Mouse (Mus musculus): Measurements from ENCODE around the gene Usp6nl. TPM values are rescaled to one million over a fixed set of nuclear protein-coding genes. Genes with fewer than 3 reads are reported as not detected.

Gene Usp6nl
- polyA plus RNA-seq, 1 experiment from 2014 or later = 8.6 TPM

DNA sequence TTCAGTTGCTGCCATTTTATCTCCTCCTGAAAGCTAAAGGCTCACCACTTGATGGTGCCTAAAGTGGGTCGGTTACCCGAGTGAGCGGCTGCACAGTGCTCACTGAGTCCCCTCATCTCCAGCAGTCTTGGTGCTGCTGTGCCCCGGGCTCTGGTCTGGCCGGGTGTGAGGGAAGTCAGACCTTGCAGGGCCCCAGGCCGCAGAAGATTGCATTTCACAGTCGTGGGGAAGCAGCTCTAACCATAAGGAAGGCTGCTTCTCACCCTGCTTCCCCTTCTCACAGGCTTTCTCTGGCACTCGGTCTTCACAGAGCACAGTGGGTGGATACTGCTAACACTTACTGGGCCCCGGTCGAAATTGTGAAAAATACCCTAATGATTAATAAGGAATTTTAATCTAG lies 119.8 kb downstream of the Usp6nl start:
- no peak overlapping the region for H3K4me3 ChIP-seq
- H3K36me3 ChIP-seq = peaks cover 49% of the 10 kb centered on the region
- no peak for ATAC-seq (ENCODE audit: low FRiP score, low read depth)
- WGBS = 77% methylated on average over 10 of the region's 10 CpGs
- H3K4me1 ChIP-seq = no peaks in the 10 kb centered on the region
- H3K27me3 ChIP-seq = no peaks in the 10 kb centered on the region
- H3K27ac ChIP-seq = no peak overlapping the region
- H3K9me3 ChIP-seq = no peaks in the 10 kb centered on the region
- no peak overlapping the region for H3K4me2 ChIP-seq (replicated peaks)
- peak overlapping the region; percentile 31; the same call in 1 of the 2 replicates for H3K9ac ChIP-seq

DNA sequence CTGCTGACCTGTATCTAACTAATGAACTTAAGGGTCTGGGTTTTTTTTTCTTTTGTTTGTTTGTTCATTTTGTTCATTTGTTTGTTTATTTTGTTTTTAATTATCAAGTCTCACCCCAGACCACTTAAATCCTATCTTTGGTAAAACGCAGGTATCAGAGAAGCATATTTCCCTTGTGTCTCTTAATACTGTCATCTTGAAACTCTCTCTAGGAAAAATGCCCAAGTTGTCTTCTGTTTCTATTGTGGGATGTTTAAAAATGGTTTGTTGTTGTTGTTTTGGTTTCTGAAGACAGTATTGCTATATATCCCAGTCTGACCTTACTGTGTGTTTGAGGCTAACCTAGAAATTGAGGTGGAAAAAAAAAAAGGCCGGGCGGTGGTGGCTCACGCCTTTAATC lies 121.5 kb downstream of the Usp6nl start:
- no peaks in the 10 kb centered on the region for H3K9me3 ChIP-seq
- no peak overlapping the region for H3K4me2 ChIP-seq (replicated peaks)
- no peak overlapping the region for H3K27ac ChIP-seq
- no peaks in the 10 kb centered on the region for H3K4me1 ChIP-seq
- no peak for ATAC-seq (ENCODE audit: low FRiP score, low read depth)
- no peak overlapping the region for H3K9ac ChIP-seq
- WGBS = 95% methylated on average over 4 of the region's 4 CpGs
- no peak overlapping the region for H3K4me3 ChIP-seq
- H3K36me3 ChIP-seq = peaks cover 42% of the 10 kb centered on the region
- H3K27me3 ChIP-seq = no peaks in the 10 kb centered on the region

DNA sequence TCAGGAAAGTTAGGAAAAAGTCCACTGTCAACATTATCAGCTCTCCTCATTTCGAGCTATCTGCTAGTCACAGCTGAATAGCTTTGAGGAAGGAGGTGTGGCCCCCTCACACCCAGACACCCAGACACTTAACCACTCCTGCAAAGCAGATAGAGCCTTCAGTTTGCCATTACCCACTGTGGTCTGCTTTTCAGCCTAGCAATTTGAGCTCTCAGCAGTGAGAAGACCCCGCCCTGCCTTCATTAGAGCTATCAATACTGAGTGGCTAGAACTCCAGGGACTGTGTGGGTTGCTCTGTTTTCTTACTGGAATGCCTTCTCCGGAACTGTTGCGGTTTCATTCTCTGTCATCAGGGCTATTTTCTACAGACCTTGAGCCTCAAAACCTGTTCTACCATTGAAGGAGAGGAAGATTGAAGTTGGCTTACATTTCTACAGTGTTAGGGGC lies 122.3 kb downstream of the Usp6nl start:
- 60% methylated on average over 4 of the region's 4 CpGs for WGBS
- Histone ChIP-seq H3K36me3 (peaks cover 42% of the 10 kb centered on the region), H3K27me3 (no peaks in the 10 kb centered on the region), H3K27ac (no peak overlapping the region), H3K4me2 (replicated peaks) (no peak overlapping the region), H3K9ac (no peak overlapping the region), H3K4me1 (peaks cover 5% of the 10 kb centered on the region), H3K4me3 (no peak overlapping the region), H3K9me3 (no peaks in the 10 kb centered on the region)
- no peak for ATAC-seq (ENCODE audit: low FRiP score, low read depth)

DNA sequence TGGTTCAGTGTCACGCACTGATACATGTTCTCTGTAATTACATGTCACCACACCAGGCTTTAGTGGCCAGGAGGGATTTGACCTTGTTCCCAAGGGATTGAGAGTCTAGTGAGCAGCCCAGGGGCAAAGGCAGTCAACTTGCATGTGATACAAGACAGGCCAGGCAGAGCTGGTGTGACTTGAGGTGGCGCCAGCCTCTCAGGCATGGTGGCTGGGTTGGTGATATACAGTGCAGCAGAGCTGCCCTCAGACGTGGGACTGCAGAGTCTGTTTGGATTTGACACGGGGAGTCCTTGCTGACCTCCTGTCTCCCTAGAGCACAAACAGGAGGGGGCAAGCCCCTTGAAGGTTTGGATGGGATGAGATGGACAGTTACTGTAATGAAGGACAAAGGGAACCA lies 123.4 kb downstream of the Usp6nl start:
- Histone ChIP-seq H3K4me1 (peaks cover 9% of the 10 kb centered on the region), H3K27me3 (no peaks in the 10 kb centered on the region), H3K4me3 (no peak overlapping the region), H3K9me3 (no peaks in the 10 kb centered on the region), H3K36me3 (peaks cover 32% of the 10 kb centered on the region), H3K4me2 (replicated peaks) (no peak overlapping the region), H3K9ac (no peak overlapping the region), H3K27ac (no peak overlapping the region)
- 81% methylated on average over 4 of the region's 4 CpGs for WGBS
- no peak for ATAC-seq (ENCODE audit: low FRiP score, low read depth)

DNA sequence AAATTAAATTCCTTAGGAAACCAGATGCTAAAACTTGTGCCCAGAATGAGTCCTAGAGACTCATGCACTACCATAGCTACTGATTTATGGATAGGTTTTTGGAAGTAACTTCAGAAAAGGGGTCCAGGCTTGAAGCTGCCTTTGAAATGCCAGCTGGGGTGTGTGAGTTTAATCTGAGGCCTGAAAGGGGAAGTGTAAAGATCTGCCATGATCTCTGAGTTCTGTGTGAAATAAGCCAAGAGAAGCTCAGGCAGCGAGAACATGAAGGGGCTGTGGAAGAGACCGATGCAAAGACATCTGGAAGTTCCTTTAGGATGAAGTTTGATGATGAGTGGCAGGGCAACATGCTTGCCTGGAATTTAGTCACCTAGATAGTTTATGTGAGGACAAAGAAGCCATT lies 126.4 kb downstream of the Usp6nl start:
- 67% methylated on average over 2 of the region's 2 CpGs for WGBS
- H3K27me3 ChIP-seq = no peaks in the 10 kb centered on the region

DNA sequence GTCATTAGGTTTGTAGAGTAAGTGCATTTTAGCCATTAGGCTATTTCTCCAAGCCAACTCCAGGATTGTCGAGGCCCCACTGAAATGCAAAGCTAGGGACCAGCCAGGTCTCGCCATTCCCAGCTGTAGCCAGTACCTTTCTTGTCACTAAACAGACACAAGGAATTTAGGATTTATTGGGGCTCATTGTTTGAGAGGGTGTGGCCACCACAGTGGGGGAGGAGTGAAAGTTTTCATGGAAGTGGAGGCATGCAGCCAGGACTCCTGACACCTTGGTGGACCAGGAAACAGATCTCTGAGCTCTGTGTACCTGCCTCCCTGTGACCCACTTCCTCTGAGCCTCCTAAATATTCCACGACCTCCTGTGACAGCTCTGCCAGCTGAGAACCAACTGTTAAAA lies 127.2 kb downstream of the Usp6nl start:
- Histone ChIP-seq H3K27me3 (no peaks in the 10 kb centered on the region), H3K36me3 (peaks cover 14% of the 10 kb centered on the region; the same call in 1 of the 2 replicates), H3K4me2 (replicated peaks) (no peak overlapping the region), H3K9me3 (no peaks in the 10 kb centered on the region), H3K4me3 (no peak overlapping the region), H3K9ac (no peak overlapping the region), H3K27ac (no peak overlapping the region), H3K4me1 (peaks cover 11% of the 10 kb centered on the region)
- WGBS = 49% methylated on average over 3 of the region's 3 CpGs
- no peak for ATAC-seq (ENCODE audit: low FRiP score, low read depth)

More for the DNA sequence above, 126.4 kb downstream of the Usp6nl start:
- peaks cover 9% of the 10 kb centered on the region for H3K4me1 ChIP-seq
- no peak overlapping the region for H3K27ac ChIP-seq
- H3K36me3 ChIP-seq = peaks cover 16% of the 10 kb centered on the region; the same call in 1 of the 2 replicates
- ATAC-seq (ENCODE audit: low FRiP score, low read depth) = no peak
- no peak overlapping the region for H3K9ac ChIP-seq
- H3K4me3 ChIP-seq = no peak overlapping the region
- H3K9me3 ChIP-seq = no peaks in the 10 kb centered on the region
- no peak overlapping the region for H3K4me2 ChIP-seq (replicated peaks)

DNA sequence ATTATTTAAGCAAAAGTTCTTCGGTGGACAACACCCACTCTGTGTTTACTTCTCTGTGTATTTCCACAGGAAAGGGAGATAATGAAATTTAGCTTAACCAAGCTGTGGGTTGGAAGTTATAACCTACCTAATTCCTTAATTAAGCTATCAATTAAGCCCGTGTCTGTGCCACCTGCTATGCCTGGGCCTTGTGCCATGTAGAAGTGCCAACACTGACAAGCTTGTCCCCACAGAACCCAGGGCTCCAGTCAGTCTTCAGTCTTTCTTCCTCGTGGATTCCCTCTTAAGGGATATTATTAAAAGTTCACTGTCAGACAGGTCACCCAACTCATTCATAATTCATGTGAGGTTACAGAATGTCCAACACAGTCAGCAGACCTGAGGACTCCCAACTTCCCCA lies 128.1 kb downstream of the Usp6nl start:
- Histone ChIP-seq H3K4me2 (replicated peaks) (no peak overlapping the region), H3K27me3 (no peaks in the 10 kb centered on the region), H3K4me1 (peaks cover 18% of the 10 kb centered on the region), H3K9me3 (no peaks in the 10 kb centered on the region), H3K4me3 (no peak overlapping the region), H3K9ac (no peak overlapping the region), H3K27ac (no peak overlapping the region), H3K36me3 (peaks cover 5% of the 10 kb centered on the region; the same call in 1 of the 2 replicates)
- WGBS = 86% methylated on average over 3 of the region's 3 CpGs
- no peak for ATAC-seq (ENCODE audit: low FRiP score, low read depth)

DNA sequence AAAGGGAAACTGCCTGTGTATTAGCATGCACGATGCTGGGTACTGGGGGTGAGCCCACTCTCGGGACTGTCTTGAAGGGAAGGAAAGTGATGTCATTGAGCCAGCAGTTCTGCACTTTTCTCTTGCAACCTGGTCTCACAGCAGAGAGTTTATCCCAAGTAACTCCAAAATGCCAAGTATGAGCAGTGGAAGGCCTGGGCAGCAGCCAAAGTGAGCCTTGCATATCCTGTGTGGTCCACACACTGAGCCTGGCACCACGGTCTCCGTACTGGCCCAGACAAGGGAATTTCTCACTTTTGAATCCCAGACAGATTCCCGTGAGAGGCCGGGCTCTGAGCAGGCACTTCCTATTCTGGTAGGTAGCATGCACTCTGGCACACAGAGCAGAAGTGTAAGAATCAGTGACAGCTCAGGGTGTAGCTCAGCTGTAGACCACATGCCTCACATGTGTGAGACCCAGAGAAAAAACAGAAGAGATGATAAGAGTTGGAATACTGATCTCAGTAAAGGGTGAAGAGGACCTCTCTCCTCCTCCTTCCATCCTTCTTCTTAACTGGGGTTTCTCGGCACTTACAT lies 132.6 kb downstream of the Usp6nl start:
- WGBS = 49% methylated on average over 7 of the region's 7 CpGs
- no peaks in the 10 kb centered on the region for H3K9me3 ChIP-seq
- no peak for ATAC-seq (ENCODE audit: low FRiP score, low read depth)
- H3K36me3 ChIP-seq = no peaks in the 10 kb centered on the region
- H3K4me1 ChIP-seq = peaks cover 21% of the 10 kb centered on the region
- no peaks in the 10 kb centered on the region for H3K27me3 ChIP-seq
- no peak overlapping the region for H3K9ac ChIP-seq
- no peak overlapping the region for H3K4me2 ChIP-seq (replicated peaks)
- H3K27ac ChIP-seq = no peak overlapping the region
- no peak overlapping the region for H3K4me3 ChIP-seq

DNA sequence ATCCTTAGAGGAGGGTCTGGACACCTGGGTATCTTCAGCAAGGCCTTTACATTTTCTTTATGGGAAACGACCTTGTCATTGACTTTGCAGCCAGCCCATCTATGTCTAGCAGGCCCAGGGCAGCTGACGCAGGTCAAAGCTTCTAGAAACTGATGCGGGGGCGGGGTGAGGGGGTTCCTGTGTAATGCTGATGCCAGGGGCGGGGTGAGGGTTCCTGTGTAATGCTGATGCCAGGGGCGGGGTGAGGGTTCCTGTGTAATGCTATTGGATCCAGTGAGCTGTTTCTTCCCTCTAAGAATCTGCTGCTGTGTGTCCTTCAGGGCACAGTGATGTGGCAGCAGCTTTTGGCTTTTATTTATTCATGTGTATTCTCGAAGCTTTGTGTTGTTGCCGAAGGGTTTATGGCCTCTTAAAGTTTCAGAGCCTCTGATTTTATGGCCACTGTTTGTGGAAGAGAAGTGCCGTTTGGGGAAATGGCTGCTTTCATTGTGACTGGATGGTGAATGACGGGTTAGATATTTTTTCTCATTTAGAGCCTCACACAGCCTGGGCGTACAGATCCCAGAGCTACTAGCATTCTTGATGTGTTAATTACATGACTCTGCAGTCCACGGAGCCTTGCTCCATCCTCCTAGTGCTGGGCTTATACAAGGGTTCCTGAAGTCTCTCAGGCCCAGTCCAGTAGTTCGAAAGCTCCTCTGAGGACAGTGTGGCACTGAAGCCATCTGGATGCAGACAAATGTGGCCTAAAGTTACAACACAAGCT lies 137.0 kb downstream of the Usp6nl start:
- ATAC-seq (ENCODE audit: low FRiP score, low read depth) = no peak
- Histone ChIP-seq H3K4me2 (replicated peaks) (no peak overlapping the region), H3K27ac (no peak overlapping the region), H3K9ac (no peak overlapping the region), H3K4me1 (peaks cover 28% of the 10 kb centered on the region), H3K36me3 (no peaks in the 10 kb centered on the region), H3K9me3 (no peaks in the 10 kb centered on the region), H3K4me3 (no peak overlapping the region), H3K27me3 (no peaks in the 10 kb centered on the region)
- 26% methylated on average over 13 of the region's 13 CpGs for WGBS

DNA sequence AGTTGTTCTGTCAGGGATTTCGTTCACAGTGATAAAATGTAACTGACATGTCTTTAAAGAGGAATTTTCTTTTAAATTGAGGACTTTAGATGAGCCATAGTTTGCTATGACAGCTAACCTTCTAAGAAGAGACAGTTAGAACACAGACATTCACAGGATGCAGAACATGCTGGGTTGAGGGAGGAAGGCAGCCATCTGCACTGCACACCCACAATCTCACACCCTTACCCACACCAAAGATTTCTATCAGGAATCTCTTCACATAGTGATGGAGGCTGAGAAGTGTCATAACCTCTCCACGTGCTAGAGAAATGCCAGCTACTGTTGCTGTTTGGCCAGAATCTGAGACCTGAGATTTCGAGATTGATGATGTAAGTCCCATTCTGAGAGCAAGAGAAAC lies 139.8 kb downstream of the Usp6nl start:
- Histone ChIP-seq H3K36me3 (no peaks in the 10 kb centered on the region), H3K9me3 (no peaks in the 10 kb centered on the region), H3K27ac (no peak overlapping the region), H3K4me3 (no peak overlapping the region), H3K27me3 (no peaks in the 10 kb centered on the region), H3K9ac (no peak overlapping the region), H3K4me2 (replicated peaks) (no peak overlapping the region), H3K4me1 (peaks cover 35% of the 10 kb centered on the region)
- ATAC-seq (ENCODE audit: low FRiP score, low read depth) = no peak
- 84% methylated on average over 3 of the region's 3 CpGs for WGBS

DNA sequence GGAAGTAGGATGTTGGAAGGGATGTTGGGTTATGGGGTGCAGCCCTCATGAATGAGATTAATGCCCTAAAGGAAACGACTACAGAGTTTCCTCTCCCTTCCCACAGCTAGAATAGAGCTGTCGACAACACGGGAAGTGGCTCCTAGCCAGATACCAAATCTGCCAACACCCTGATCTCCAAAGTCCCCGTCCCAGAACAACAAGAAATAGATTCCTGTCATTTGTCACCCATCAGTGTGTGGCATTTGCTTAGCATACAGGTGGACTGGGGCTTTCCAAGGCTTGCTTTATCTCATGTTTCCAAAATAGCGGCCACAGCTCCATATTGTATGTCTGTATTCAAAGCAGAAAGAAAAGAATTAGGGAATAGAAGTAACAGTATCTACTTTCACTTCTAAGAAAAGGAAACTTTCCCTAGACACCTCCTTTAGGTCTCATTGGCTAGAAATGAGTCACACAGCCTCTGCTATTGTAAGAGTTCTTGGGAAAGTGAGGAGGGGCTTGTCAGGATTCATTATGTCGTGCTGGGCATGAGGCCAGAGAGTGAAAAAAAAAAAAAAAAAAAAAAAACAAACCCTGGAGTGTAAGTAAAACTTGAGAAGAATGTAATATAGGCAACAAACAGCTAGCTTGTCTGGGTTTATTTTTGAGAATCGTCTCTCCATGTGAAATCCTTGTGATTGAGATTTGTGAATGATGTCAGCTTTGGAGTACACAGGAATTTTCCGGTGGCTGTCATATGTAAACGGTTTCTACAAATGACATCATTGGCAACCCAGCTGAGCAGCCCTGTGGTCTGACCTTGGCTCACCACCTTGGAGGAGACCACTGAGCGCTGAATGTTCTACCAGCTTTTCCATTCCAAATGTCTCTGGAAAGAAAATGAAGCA lies 141.6 kb downstream of the Usp6nl start:
- H3K4me3 ChIP-seq = no peak overlapping the region
- H3K27ac ChIP-seq = peak overlapping the region; percentile 59; the same call in 1 of the 2 replicates
- no peak overlapping the region for H3K9ac ChIP-seq
- 45% methylated on average over 10 of the region's 10 CpGs for WGBS
- 0 out of 2 replicates have a peak overlapping the region, but pooled peaks have one; percentile 7 for H3K4me2 ChIP-seq (replicated peaks)
- no peaks in the 10 kb centered on the region for H3K27me3 ChIP-seq
- peak; percentile 79 for ATAC-seq (ENCODE audit: low FRiP score, low read depth)
- no peaks in the 10 kb centered on the region for H3K36me3 ChIP-seq
- H3K4me1 ChIP-seq = peaks cover 34% of the 10 kb centered on the region
- H3K9me3 ChIP-seq = no peaks in the 10 kb centered on the region

DNA sequence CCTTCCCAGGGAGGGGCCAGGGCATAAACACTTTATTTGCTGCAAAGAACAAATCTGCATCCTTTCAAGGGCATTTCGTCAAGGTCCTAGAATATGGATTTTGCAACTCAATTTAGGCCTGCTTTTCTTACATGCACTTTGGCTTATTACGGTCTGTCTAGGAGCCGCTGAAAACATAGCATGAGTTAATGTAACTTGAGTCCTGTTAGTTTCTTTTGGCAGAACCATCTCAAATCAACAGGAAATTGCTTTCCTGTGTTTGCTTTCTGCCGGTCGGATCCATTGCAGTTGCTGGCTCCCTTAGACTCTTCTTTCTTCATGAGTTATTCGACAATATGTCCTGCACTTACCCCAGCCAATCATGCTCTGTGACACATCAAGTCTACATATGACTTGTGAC lies 143.9 kb downstream of the Usp6nl start:
- peaks cover 33% of the 10 kb centered on the region for H3K4me1 ChIP-seq
- 52% methylated on average over 6 of the region's 6 CpGs for WGBS
- no peak overlapping the region for H3K9ac ChIP-seq
- no peak for ATAC-seq (ENCODE audit: low FRiP score, low read depth)
- H3K36me3 ChIP-seq = no peaks in the 10 kb centered on the region
- no peaks in the 10 kb centered on the region for H3K27me3 ChIP-seq
- no peak overlapping the region for H3K4me3 ChIP-seq
- H3K9me3 ChIP-seq = no peaks in the 10 kb centered on the region
- H3K27ac ChIP-seq = no peak overlapping the region
- no peak overlapping the region for H3K4me2 ChIP-seq (replicated peaks)

Data from limb, embryonic 13.5 days (tissue).